In the genomic region with DNA sequence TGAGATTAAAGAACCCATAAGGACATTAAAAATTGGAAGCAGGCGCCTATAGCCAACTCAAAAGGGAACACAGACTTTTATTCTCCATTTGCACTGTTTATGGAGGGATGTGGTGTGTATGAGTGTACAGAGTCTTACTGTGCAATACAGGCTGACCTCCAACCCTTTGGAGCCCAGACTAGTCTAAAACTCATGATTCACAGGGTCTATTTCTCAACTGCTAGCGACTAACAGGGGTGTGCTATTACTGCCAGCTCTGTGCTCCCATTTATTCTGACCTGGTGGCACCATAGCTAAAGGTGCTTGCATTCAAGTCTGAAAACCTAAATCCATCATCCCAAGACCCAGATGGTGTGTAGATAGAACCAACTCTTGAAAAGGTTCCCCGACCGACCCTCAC, we compare ENCODE assay signal across 8 mouse cellular contexts. TPM values are rescaled to one million over a fixed set of nuclear protein-coding genes. Genes with fewer than 3 reads are reported as not detected.
DNase-seq lines count a peak whose midpoint lies in the region; ATAC-seq and TF ChIP-seq lines count a peak whose summit lies in the region.

No protein-coding gene starts in this region.

- 65% methylated on average over 4 of the region's 4 CpGs for WGBS in lung, postnatal 0 days
- WGBS in lung, adult 2 months = 79% methylated on average over 4 of the region's 4 CpGs
- WGBS in neural tube, embryonic 13.5 days = 53% methylated on average over 4 of the region's 4 CpGs
- WGBS in thymus, adult 2 months = 81% methylated on average over 4 of the region's 4 CpGs

- H3K9me3 ChIP-seq in lung, postnatal 0 days (ENCODE audit: low read length) = no peaks in the 10 kb centered on the region
- no peaks in the 10 kb centered on the region for H3K9me3 ChIP-seq in neural tube, embryonic 13.5 days

- TF ChIP-seq CTCF in lung, postnatal 0 days (IDR thresholded peaks at IDR 0.05) = no peak
- no peak for TF ChIP-seq CTCF in lung, adult 2 months (IDR thresholded peaks at IDR 0.05; ENCODE audit: insufficient read depth, low read length)
- no peak for TF ChIP-seq CTCF in thymus, adult 2 months (IDR thresholded peaks at IDR 0.05; ENCODE audit: borderline replicate concordance, control insufficient read depth, extremely low read depth, insufficient read depth, low read length, poor library complexity)

- DNase-seq in adrenal gland, adult 8-10 months = peak; percentile 10
- DNase-seq in adrenal gland, postnatal 4 days (ENCODE audit: low spot score in 2 of 2) = no peak
- DNase-seq in lung, postnatal 0 days (ENCODE audit: low spot score) = peak; percentile 66
- DNase-seq in lung, adult 2 months = no peak
- peak; percentile 17 for DNase-seq in induced T-regulatory cell, adult 2 months (ENCODE audit: low read depth)
- DNase-seq in thymus, adult 2 months = no peak

- no peak overlapping the region for H3K4me3 ChIP-seq in lung, postnatal 0 days (ENCODE audit: low read depth, low read length)
- H3K4me3 ChIP-seq in lung, adult 2 months (replicated peaks; ENCODE audit: extremely low read depth, low read depth, low read length) = no peak overlapping the region
- H3K4me3 ChIP-seq in neural tube, embryonic 13.5 days = peak overlapping the region; percentile 100
- H3K4me3 ChIP-seq in thymus, adult 2 months (ENCODE audit: control insufficient read depth, insufficient read depth, low read length) = no peak overlapping the region

- no peaks in the 10 kb centered on the region for H3K36me3 ChIP-seq in lung, postnatal 0 days (ENCODE audit: insufficient read depth, low read length)
- no peaks in the 10 kb centered on the region; the same call in 1 of the 2 replicates for H3K36me3 ChIP-seq in neural tube, embryonic 13.5 days
- no peaks in the 10 kb centered on the region for H3K36me3 ChIP-seq in thymus, adult 2 months (ENCODE audit: control insufficient read depth, insufficient read depth, low read length)

- no peak for ATAC-seq in lung, postnatal 0 days
- no peak for ATAC-seq in neural tube, embryonic 13.5 days (ENCODE audit: low read depth)
- ATAC-seq in granulocyte monocyte progenitor cell, adult 5-6 weeks (replicated peaks; ENCODE audit: poor library complexity, severe bottlenecking) = no peak

- H3K4me2 ChIP-seq in lung, postnatal 0 days (replicated peaks; ENCODE audit: low read depth, low read length) = peak overlapping the region; percentile 83
- peak overlapping the region; percentile 73 for H3K4me2 ChIP-seq in neural tube, embryonic 13.5 days

- no peak for TF ChIP-seq EP300 in lung, postnatal 0 days (IDR thresholded peaks at IDR 0.05)

- H3K4me1 ChIP-seq in lung, postnatal 0 days (ENCODE audit: insufficient read depth, low read depth, low read length) = no peaks in the 10 kb centered on the region
- H3K4me1 ChIP-seq in lung, adult 2 months (ENCODE audit: control insufficient read depth, insufficient read depth, low read length) = no peaks in the 10 kb centered on the region; the same call in 1 of the 2 replicates
- peaks cover 8% of the 10 kb centered on the region; the same call in 1 of the 2 replicates for H3K4me1 ChIP-seq in neural tube, embryonic 13.5 days (replicated peaks)
- no peaks in the 10 kb centered on the region; the same call in 1 of the 2 replicates for H3K4me1 ChIP-seq in thymus, adult 2 months (replicated peaks; ENCODE audit: control insufficient read depth, insufficient read depth, low read length)

- no peak for TF ChIP-seq POLR2A in lung, adult 2 months (IDR thresholded peaks at IDR 0.05; ENCODE audit: borderline replicate concordance, extremely low read depth, low read depth, low read length)
- TF ChIP-seq POLR2A in thymus, adult 2 months (IDR thresholded peaks at IDR 0.05; ENCODE audit: control insufficient read depth, extremely low read depth, insufficient read depth, low read length, poor library complexity) = no peak

- H3K27me3 ChIP-seq in lung, postnatal 0 days (replicated peaks; ENCODE audit: insufficient read depth, low read length) = no peaks in the 10 kb centered on the region
- H3K27me3 ChIP-seq in neural tube, embryonic 13.5 days = no peaks in the 10 kb centered on the region
- H3K27me3 ChIP-seq in thymus, adult 2 months (ENCODE audit: control insufficient read depth, insufficient read depth, low read length) = no peaks in the 10 kb centered on the region

- no peak overlapping the region for H3K9ac ChIP-seq in lung, postnatal 0 days (replicated peaks; ENCODE audit: low read depth)
- peak overlapping the region; percentile 100 for H3K9ac ChIP-seq in neural tube, embryonic 13.5 days

- peak overlapping the region; percentile 89 for H3K27ac ChIP-seq in lung, postnatal 0 days (ENCODE audit: low read length)
- peak overlapping the region; percentile 100 for H3K27ac ChIP-seq in neural tube, embryonic 13.5 days (replicated peaks)
- H3K27ac ChIP-seq in thymus, adult 2 months (ENCODE audit: control insufficient read depth, insufficient read depth, low read length) = no peak overlapping the region

RNA-seq across cellular contexts. Expression of a gene that starts 2.9 kb away (rescaled TPM):
- total RNA-seq in adrenal gland, adult 8-10 months (2022) = 10 to 100 TPM; 33.6 to 49.8 (median 41.0) TPM
- total RNA-seq in adrenal gland, postnatal 4 days (2021) = 100 to 1,000 TPM; 205 to 211 TPM
- 106 and 110 TPM in 2 replicates for polyA plus RNA-seq in lung, postnatal 0 days (2015; fragmentation: Nextera tagmentation; extraction: Ambion mirVana)
- polyA plus RNA-seq in lung, adult 2 months (2012; rRNA removed) = 35.6 and 39.0 TPM in 2 replicates
- 212 TPM in 2 replicates for polyA plus RNA-seq in neural tube, embryonic 13.5 days (2015; fragmentation: Nextera tagmentation; extraction: Ambion mirVana)
- polyA plus RNA-seq in thymus, adult 2 months (2012; rRNA removed) = 47.7 and 79.9 TPM in 2 replicates
- total RNA-seq in granulocyte monocyte progenitor cell, adult 5-6 weeks (2014; fragmentation: Nextera tagmentation) = 5.1 TPM in 2 replicates
- total RNA-seq in granulocyte monocyte progenitor cell, adult 5-6 weeks (2017) = 8.5 and 10.1 TPM in 2 replicates

Comparison
In these comparisons a context has a peak if more than half of its experiments do, and no peak if none do; other contexts are left out.
1. DNase-seq: peak in adrenal gland, adult 8-10 months (single experiment), lung, postnatal 0 days (single experiment) and induced T-regulatory cell, adult 2 months (single experiment); none in adrenal gland, postnatal 4 days (0 of 2), lung, adult 2 months (single experiment) and thymus, adult 2 months (single experiment).